Mouse (Mus musculus) cortical plate, adult 2 months (tissue): ENCODE measurements around the gene Tmem150c.

Experiments
- CTCF ChIP-seq: fragments of 200-500 bp; IDR thresholded peaks from 2 replicates; pipeline ENCODE4 v1.5.1; 2011; ENCODE audit warnings: mild to moderate bottlenecking, control low read depth, low read length; ENCODE audit not compliant: insufficient read depth; ENCODE audit errors: extremely low read depth
- POLR2A ChIP-seq: fragments of 200-500 bp; IDR thresholded peaks from 2 replicates; pipeline ENCODE4 v1.6.1; 2011; ENCODE audit warnings: mild to moderate bottlenecking, low read length, control low read depth; ENCODE audit not compliant: insufficient read depth; ENCODE audit errors: extremely low read depth

- TF ChIP-seq POLR2A (no peak), CTCF (no peak)
Observed at GRCm38 (mm10) chr5:100119331-100119730, 40.3 kb downstream of the Tmem150c start.
